Mouse (Mus musculus) urinary bladder, postnatal 36 days (tissue): ENCODE measurements around the gene Ccdc33.

Source experiments
- DNase-seq, 2 experiments: peaks; one replicate each; pipeline ENCODE4 v3.0.0; 2022; ENCODE audit warnings: low spot score in 2 of 2, mixed read lengths in 1 of 2

Ccdc33 gene

GRCm38 (mm10) chr9:58129508-58129907 lies 10.9 kb upstream of the Ccdc33 start:
- no peak for DNase-seq

DNA sequence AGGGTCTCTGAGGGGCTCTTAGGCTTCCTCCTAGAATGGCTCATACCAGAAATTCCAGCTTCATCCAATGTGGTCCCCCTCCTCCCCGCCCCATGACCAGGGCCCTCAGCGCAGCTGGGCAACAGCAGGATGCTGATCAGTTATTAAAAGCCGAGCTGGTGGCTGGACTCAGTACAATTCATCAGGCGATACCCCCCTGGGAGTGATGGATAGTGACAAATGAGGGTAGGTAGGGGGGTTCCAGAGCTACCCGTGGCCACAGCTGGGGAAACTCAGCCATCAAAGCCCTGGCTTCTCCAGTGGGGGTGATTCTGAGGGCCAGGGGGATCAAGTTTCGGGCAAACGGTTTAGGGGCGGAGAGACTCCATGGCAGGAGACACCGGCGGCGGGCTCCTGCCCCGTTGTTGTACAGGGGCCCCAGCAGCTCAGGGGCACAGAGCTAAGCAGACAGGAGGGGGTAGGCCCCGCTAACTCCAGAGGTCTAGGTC lies 10.3 kb upstream of the Ccdc33 start:
- DNase-seq = no peak

DNA sequence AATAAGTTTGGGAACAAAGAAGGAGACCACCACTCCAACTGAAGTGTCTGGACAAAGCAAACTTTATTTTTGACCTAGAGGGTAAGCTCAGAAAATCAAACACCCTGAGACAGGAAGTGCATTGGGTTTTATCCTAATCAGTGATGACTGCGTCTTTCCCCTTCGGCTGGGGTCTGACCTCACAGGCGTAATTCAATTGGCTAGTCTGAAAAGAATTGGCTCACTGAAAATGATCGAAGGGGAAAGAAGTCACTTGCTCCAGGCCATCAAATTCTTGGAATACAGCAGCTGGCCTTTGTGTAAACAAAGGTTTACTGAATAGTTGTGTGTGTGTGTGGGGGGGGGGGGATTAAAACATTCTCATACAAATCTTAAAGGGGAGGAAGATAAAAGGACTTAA lies 7.2 kb upstream of the Ccdc33 start:
- DNase-seq = no peak

GRCm38 (mm10) chr9:58125085-58125484 lies 6.5 kb upstream of the Ccdc33 start:
- no peak for DNase-seq

GRCm38 (mm10) chr9:58116024-58116651 lies 2.5 kb downstream of the Ccdc33 start:
- DNase-seq = no peak

- no peak for DNase-seq
Observed at GRCm38 (mm10) chr9:58115297-58115925, 3.2 kb downstream of the Ccdc33 start.

- DNase-seq = no peak
Observed at GRCm38 (mm10) chr9:58114019-58114418, 4.6 kb downstream of the Ccdc33 start.

DNA sequence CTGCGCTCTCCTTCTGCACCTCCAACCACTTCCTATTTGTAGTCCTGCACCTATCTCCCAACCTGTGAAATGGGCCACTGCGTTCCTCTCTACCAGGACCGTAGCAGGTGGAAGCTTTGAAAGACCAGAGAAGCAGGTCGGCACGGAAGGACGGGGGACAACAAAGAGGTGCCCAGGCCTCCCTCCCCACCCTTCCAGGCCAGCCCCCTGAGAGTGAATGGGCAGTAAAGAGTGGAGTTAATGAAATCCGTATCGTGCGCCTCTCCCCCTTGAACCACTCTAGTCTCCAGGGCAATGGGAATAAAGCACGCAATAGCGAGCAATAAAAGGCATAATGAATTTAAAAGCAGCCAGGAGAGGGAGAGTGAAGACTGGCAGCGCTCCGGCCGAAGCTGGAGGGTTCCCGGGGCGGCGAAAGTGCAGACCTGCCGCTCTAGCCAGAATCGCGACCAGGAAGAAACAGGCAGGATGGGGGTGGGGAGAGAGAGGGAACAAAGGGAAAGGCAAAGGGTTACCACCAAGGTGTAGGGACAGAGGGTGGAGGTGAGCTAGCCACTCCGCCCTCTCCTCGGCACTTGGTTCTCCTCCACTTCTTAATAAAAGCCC lies 5.2 kb downstream of the Ccdc33 start:
- DNase-seq = no peak

- no peak for DNase-seq
Observed at GRCm38 (mm10) chr9:58112866-58113278, 5.8 kb downstream of the Ccdc33 start.

DNA sequence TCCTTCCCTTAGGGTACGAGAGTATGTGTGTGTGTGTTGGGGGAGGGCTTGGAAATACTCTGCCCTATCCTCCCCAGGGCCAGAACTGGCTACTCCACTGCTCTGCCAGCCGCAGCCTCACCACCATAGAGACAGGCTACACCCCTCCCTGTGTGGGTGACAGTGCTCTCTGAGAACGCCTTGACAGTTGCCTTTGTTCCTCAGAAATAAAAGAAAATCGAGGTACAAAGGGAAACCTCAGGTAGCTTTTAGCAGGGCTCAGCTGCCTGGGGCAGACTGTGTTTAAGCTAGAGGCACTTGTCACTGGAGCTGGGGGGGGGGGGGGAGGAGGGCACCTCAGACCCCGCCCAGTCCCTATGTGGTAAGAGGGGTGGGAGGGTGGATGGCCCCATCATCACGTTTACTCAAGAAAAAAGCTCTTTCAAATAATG lies 6.3 kb downstream of the Ccdc33 start:
- DNase-seq = no peak

GRCm38 (mm10) chr9:58111431-58111830 lies 7.2 kb downstream of the Ccdc33 start:
- peak in 1 of 2 experiments; percentile 19 for DNase-seq

DNA sequence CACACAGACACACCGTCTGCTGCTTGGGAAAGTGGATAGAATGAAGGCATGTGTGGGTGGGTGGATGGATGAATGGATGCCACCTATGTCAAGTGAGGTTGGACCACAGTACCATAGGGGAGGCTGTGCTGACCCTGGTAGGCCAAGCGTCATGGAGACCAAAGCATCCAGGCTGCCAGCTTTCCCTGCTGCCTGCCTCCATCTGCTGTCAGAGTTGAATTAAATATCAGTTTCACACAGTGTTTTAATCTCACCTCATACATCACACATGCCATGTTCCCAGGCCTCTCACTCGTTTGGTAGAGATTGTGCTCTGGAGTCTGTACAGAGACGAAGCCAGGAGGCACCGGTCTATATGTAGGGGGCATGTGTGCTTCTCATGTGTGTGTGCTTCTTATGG lies 7.8 kb downstream of the Ccdc33 start:
- DNase-seq = no peak

- DNase-seq = no peak
Observed at GRCm38 (mm10) chr9:58107494-58107893, 11.1 kb downstream of the Ccdc33 start.

DNA sequence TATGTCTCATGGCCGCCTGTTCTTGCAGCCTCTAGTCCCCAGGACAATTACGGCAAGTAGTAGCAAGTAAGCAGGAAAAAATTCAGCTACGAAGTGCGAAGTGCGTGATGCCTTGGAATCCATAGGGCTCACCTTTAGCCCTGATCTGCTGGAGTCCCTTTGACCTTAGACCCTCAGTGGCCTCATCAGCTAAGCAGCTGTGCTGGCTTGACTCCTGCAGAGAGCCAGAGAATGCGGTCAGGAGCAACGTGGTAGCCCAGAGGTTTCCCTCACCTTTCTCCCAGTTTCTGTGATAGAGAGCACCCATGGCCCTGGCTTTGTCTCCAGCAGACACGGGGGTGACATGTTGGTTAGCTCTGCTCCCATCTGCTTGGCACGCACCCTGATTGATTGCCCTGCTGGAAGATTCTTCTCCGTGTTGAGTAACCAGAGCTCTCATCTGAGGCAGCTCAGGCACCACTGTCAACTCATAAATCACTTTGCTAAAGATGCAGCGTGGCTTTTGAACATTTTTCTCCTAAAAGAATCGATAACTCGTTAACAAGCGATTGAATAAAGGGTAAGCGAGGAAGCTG lies 12.9 kb downstream of the Ccdc33 start:
- DNase-seq = no peak

- DNase-seq = no peak
Observed at GRCm38 (mm10) chr9:58103647-58104046, 15.0 kb downstream of the Ccdc33 start.

GRCm38 (mm10) chr9:58102013-58102412 lies 16.6 kb downstream of the Ccdc33 start:
- DNase-seq = no peak

DNA sequence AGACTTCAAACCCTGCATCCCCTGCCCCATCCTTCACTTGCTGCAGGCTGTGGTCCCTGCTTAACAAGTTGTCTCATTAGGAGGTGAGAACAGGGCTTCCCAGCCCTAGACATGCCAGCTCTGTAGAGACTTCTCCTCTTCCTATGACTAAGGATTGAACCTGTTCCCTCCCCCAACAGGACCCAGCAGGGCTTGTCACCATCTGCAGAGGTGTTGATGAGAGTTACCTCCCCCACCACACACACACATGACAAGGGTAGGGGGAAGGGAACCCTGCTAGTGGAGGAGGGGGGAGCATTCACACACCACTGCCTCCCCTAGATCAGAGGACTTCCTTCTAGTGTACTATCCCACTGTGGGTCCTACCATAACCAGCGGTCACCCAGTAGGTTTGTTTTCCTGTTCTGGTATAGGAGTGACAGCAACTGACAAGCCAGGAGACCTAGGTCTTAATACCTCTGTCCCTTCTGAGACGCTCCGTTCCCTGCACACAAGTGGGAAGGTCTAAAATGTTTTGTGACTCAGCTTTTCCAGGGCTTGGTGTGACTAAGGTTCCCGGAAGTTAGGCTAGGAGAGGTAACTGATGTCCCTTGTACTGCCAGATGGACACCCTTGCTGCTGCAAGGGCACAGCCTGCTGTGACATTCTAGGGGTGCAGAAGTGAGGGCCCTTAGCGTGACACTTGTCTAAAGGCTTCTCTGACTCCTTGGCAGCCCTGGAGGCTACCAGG lies 18.6 kb downstream of the Ccdc33 start:
- DNase-seq = no peak

- no peak for DNase-seq
Observed at GRCm38 (mm10) chr9:58096629-58097301, 21.9 kb downstream of the Ccdc33 start.

GRCm38 (mm10) chr9:58095977-58096376 lies 22.6 kb downstream of the Ccdc33 start:
- DNase-seq = no peak

DNA sequence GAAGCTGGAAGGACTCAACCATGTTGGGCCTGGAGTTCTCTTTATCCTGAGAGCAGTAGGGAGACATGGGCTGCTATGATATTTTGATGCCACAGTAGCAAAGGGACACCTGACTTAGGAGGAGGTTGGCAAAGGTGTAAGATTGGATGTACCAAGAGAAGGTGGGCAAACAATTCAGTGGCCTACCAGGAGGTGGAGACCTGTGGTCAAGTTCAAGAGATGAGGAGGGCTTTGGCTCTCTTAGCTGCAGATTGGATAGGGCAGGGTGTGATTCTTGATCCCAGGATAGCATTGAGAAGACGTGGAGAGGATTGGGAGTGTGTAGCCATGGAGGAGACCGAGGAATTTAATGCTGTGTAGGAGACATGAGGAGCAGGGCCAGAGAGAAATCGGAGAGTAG lies 24.8 kb downstream of the Ccdc33 start:
- DNase-seq = no peak

GRCm38 (mm10) chr9:58092581-58093269 lies 25.9 kb downstream of the Ccdc33 start:
- peak in 1 of 2 experiments; percentile 72 for DNase-seq
